Mouse (Mus musculus) heart, embryonic 11.5 days (tissue): ENCODE results near the gene Bicdl2. TPM values are rescaled to one million over a fixed set of nuclear protein-coding genes. Genes with fewer than 3 reads are reported as not detected.

Experiments
- ATAC-seq: fragments of 200-750 bp; cut with Nextera tagmentation; replicated peaks from 2 replicates; pipeline ENCODE4 v1.8.0; 2017; ENCODE audit warnings: moderate library complexity; ENCODE audit not compliant: insufficient number of reproducible peaks, low FRiP score, low TSS enrichment
- H3K27ac ChIP-seq: fragments of 300-500 bp; sonication (generic); 2 replicates; pipeline ENCODE4 v1.5.1; 2014; ENCODE audit warnings: mild to moderate bottlenecking, low read depth, low read length
- H3K27me3 ChIP-seq: fragments of 300-500 bp; sonication (generic); 2 replicates; pipeline ENCODE4 v1.6.1; 2014; ENCODE audit warnings: mild to moderate bottlenecking, low read length, mixed read lengths; ENCODE audit not compliant: control insufficient read depth, insufficient read depth
- H3K36me3 ChIP-seq: fragments of 300-500 bp; sonication (generic); 2 replicates; pipeline ENCODE4 v1.6.1; 2014; ENCODE audit warnings: mild to moderate bottlenecking, low read length, moderate library complexity, mixed read lengths; ENCODE audit not compliant: control insufficient read depth, insufficient read depth
- H3K4me1 ChIP-seq: fragments of 300-500 bp; sonication (generic); 2 replicates; pipeline ENCODE4 v1.6.1; 2014; ENCODE audit warnings: low read length; ENCODE audit not compliant: control insufficient read depth, insufficient read depth
- H3K4me2 ChIP-seq: fragments of 300-500 bp; sonication (generic); 2 replicates; pipeline ENCODE4 v1.6.1; 2014; ENCODE audit warnings: mild to moderate bottlenecking, moderate library complexity
- H3K4me3 ChIP-seq: fragments of 300-500 bp; sonication (generic); 2 replicates; pipeline ENCODE4 v1.5.1; 2014; ENCODE audit warnings: low read depth, low read length
- H3K9ac ChIP-seq: fragments of 300-500 bp; sonication (generic); 2 replicates; pipeline ENCODE4 v1.6.1; 2014; ENCODE audit warnings: mild to moderate bottlenecking, low read depth, low read length, moderate library complexity
- H3K9me3 ChIP-seq: fragments of 300-500 bp; sonication (generic); replicated peaks from 2 replicates; pipeline ENCODE4 v1.6.1; 2016; ENCODE audit warnings: low read length; ENCODE audit not compliant: control insufficient read depth
- WGBS: fragments of 180-500 bp; shearing (Covaris S2); extraction: QIAGEN DNeasy Blood & Tissue Kit; methylation state at CpG from one replicate; pipeline ENCODE4 v1.1.7; 2014; ENCODE audit not compliant: insufficient replicate concordance; 5-methylcytosine and 5-hydroxymethylcytosine counted together
- polyA plus RNA-seq: library from polyadenylated mRNA; unstranded; fragments of >200 nt; fragmentation: Nextera tagmentation; extraction: Ambion mirVana; gene quantifications from 2 replicates; pipeline ENCODE4 v1.2.1, GENCODE M21; 2014

The Bicdl2 gene
- polyA plus RNA-seq, 1 experiment from 2014 or later, result 0.24 TPM

GRCm38 (mm10) chr17:23694491-23694890 lies 34.2 kb downstream of the Bicdl2 start:
- H3K4me3 ChIP-seq, result no peak overlapping the region
- peaks cover 5% of the 10 kb centered on the region for H3K4me1 ChIP-seq
- H3K27me3 ChIP-seq, result peaks cover 24% of the 10 kb centered on the region
- H3K4me2 ChIP-seq, result no peak overlapping the region
- H3K9ac ChIP-seq, result no peak overlapping the region
- no peak overlapping the region for H3K27ac ChIP-seq
- ATAC-seq, result no peak
- 80% methylated on average over 1 of the region's 1 CpGs for WGBS
- H3K36me3 ChIP-seq, result no peaks in the 10 kb centered on the region
- H3K9me3 ChIP-seq, result no peaks in the 10 kb centered on the region

- Histone ChIP-seq H3K4me3 (no peak overlapping the region), H3K4me2 (no peak overlapping the region), H3K9ac (no peak overlapping the region), H3K27me3 (peaks cover 35% of the 10 kb centered on the region), H3K4me1 (peaks cover 5% of the 10 kb centered on the region), H3K36me3 (no peaks in the 10 kb centered on the region), H3K27ac (no peak overlapping the region), H3K9me3 (no peaks in the 10 kb centered on the region)
- WGBS, result 15% methylated on average over 3 of the region's 3 CpGs
- ATAC-seq, result no peak
Measured at GRCm38 (mm10) chr17:23695801-23696200, 35.5 kb downstream of the Bicdl2 start.

GRCm38 (mm10) chr17:23699131-23700077 lies 39.1 kb downstream of the Bicdl2 start:
- Histone ChIP-seq H3K9me3 (no peaks in the 10 kb centered on the region), H3K4me1 (peaks cover 5% of the 10 kb centered on the region), H3K36me3 (no peaks in the 10 kb centered on the region), H3K4me3 (peak overlapping the region; percentile 58), H3K9ac (peak overlapping the region; percentile 56; the same call in 1 of the 2 replicates), H3K4me2 (peak overlapping the region; percentile 99), H3K27me3 (peaks cover 40% of the 10 kb centered on the region), H3K27ac (no peak overlapping the region)
- WGBS, result 1% methylated on average over 86 of the region's 101 CpGs
- 0 out of 2 replicates have a peak, but pooled peaks have one; percentile 5 for ATAC-seq

- no peaks in the 10 kb centered on the region for H3K9me3 ChIP-seq
- H3K27ac ChIP-seq, result no peak overlapping the region
- no peaks in the 10 kb centered on the region for H3K36me3 ChIP-seq
- H3K27me3 ChIP-seq, result peaks cover 44% of the 10 kb centered on the region
- H3K4me2 ChIP-seq, result peak overlapping the region; percentile 99
- peaks cover 5% of the 10 kb centered on the region for H3K4me1 ChIP-seq
- WGBS, result 1% methylated on average over 25 of the region's 28 CpGs
- H3K9ac ChIP-seq, result peak overlapping the region; percentile 56; the same call in 1 of the 2 replicates
- H3K4me3 ChIP-seq, result peak overlapping the region; percentile 58
- ATAC-seq, result peak; percentile 89
Measured at GRCm38 (mm10) chr17:23700079-23700478, 39.8 kb downstream of the Bicdl2 start.

GRCm38 (mm10) chr17:23703301-23703700 lies 43.0 kb downstream of the Bicdl2 start:
- 81% methylated on average over 9 of the region's 9 CpGs for whole genome bisulfite sequencing
- no peak overlapping the region for H3K27ac ChIP-seq
- no peak overlapping the region for H3K4me2 ChIP-seq
- no peaks in the 10 kb centered on the region for H3K36me3 ChIP-seq
- peaks cover 47% of the 10 kb centered on the region for H3K27me3 ChIP-seq
- ATAC-seq, result no peak
- H3K4me3 ChIP-seq, result no peak overlapping the region
- peaks cover 5% of the 10 kb centered on the region for H3K4me1 ChIP-seq
- no peak overlapping the region for H3K9ac ChIP-seq
- H3K9me3 ChIP-seq, result no peaks in the 10 kb centered on the region

GRCm38 (mm10) chr17:23704741-23705140 lies 44.4 kb downstream of the Bicdl2 start:
- Histone ChIP-seq H3K36me3 (no peaks in the 10 kb centered on the region), H3K27ac (no peak overlapping the region), H3K9ac (no peak overlapping the region), H3K9me3 (no peaks in the 10 kb centered on the region), H3K4me1 (no peaks in the 10 kb centered on the region), H3K4me3 (no peak overlapping the region), H3K27me3 (peaks cover 32% of the 10 kb centered on the region), H3K4me2 (no peak overlapping the region)
- 58% methylated on average over 7 of the region's 7 CpGs for WGBS
- no peak for ATAC-seq

- ATAC-seq, result no peak
- Histone ChIP-seq H3K4me3 (no peak overlapping the region), H3K9me3 (no peaks in the 10 kb centered on the region), H3K27me3 (peaks cover 30% of the 10 kb centered on the region), H3K4me1 (no peaks in the 10 kb centered on the region), H3K4me2 (no peak overlapping the region), H3K9ac (no peak overlapping the region), H3K27ac (no peak overlapping the region), H3K36me3 (no peaks in the 10 kb centered on the region)
- WGBS, result 76% methylated on average over 7 of the region's 7 CpGs
Measured at GRCm38 (mm10) chr17:23705525-23706104, 45.3 kb downstream of the Bicdl2 start.

- ATAC-seq, result no peak
- WGBS, result 0% methylated on average over 3 of the region's 3 CpGs
- Histone ChIP-seq H3K36me3 (no peaks in the 10 kb centered on the region), H3K4me1 (no peaks in the 10 kb centered on the region), H3K4me2 (no peak overlapping the region), H3K9me3 (no peaks in the 10 kb centered on the region), H3K27ac (no peak overlapping the region), H3K9ac (no peak overlapping the region), H3K4me3 (no peak overlapping the region), H3K27me3 (peaks cover 27% of the 10 kb centered on the region)
Measured at GRCm38 (mm10) chr17:23706212-23706611, 45.9 kb downstream of the Bicdl2 start.
